In the genomic region with DNA sequence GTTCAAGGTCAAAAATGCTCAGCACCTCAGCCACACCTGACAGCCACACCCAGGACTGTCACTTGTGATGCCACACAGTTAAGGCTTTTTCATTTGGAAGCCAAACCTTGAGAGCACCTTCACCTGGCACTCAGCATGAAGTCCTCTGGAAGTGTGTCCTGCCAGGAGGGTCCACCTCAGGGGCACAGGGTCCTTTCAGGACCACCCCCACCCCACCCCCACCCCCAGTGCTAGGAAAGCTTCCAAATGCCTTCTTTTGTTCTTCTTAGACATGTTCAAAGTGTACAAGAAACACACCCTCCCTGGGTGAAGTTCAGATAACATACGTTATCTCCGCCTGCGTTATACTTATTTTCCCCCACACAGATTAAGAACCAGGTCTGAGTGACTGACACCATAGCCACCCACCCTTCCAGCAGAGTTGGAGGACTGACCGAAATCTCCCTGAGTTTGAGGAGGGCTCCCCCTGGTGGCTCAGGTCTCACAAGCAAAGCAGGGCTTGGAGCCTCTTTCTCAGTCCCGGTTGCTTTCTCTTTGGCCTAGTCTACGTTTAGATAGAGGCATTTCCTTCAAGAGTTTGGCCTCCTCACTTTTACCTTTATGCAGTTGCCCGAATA, we compare ENCODE assay signal across 8 mouse cellular contexts. TPM values are rescaled to one million over a fixed set of nuclear protein-coding genes. Genes with fewer than 3 reads are reported as not detected.
DNase-seq lines count a peak whose midpoint lies in the region; ATAC-seq and TF ChIP-seq lines count a peak whose summit lies in the region.

No protein-coding gene starts in this region.

- no peak overlapping the region for H3K9ac ChIP-seq in ES-E14 (ENCODE audit: insufficient read depth, low read depth, low read length, poor library complexity, severe bottlenecking)
- no peak overlapping the region for H3K9ac ChIP-seq in forebrain, embryonic 16.5 days (replicated peaks; ENCODE audit: low read depth, low read length)

- no peaks in the 10 kb centered on the region for H3K36me3 ChIP-seq in ES-E14 (ENCODE audit: control insufficient read depth, insufficient read depth, low read length, poor library complexity, severe bottlenecking)
- H3K36me3 ChIP-seq in forebrain, embryonic 16.5 days (ENCODE audit: control insufficient read depth, insufficient read depth), result no peaks in the 10 kb centered on the region

- H3K27ac ChIP-seq in ES-E14 (ENCODE audit: insufficient read depth, low read depth, low read length, poor library complexity, severe bottlenecking), result no peak overlapping the region
- H3K27ac ChIP-seq in forebrain, embryonic 16.5 days (ENCODE audit: low read length), result no peak overlapping the region

- WGBS in forebrain, embryonic 16.5 days, result 8% methylated on average over 7 of the region's 7 CpGs
- WGBS in lung, adult 2 months, result 2% methylated on average over 7 of the region's 7 CpGs

- TF ChIP-seq CTCF in lung, adult 2 months (IDR thresholded peaks at IDR 0.05; ENCODE audit: insufficient read depth, low read length), result peak; percentile 93

- peak; percentile 88 for ATAC-seq in forebrain, embryonic 16.5 days
- ATAC-seq in neutrophil, adult 5-6 weeks (ENCODE audit: extremely low read depth, insufficient number of reproducible peaks, low FRiP score, poor library complexity, severe bottlenecking), result peak; percentile 63

- in situ Hi-C loops in ES-E14 (cut with MboI; ENCODE audit: low sequenced_read_pairs in 2 of 2, unreplicated experiment in 2 of 2), result loop anchor here in 1 of 2 experiments (25.0 kb wide), 1 partner anchor 386 kb away; no protein-coding TSS in a partner anchor

- intact Hi-C loops in heart, postnatal 36 days (cut with DNase I), result loop anchor here (1.0 to 5.0 kb wide), 3 partner anchors 31 to 235 kb away; partner anchors contain the start of gene Slc39a13

- no peak for TF ChIP-seq POLR2A in lung, adult 2 months (IDR thresholded peaks at IDR 0.05; ENCODE audit: borderline replicate concordance, extremely low read depth, low read depth, low read length)

- no peaks in the 10 kb centered on the region for H3K9me3 ChIP-seq in ES-E14 (ENCODE audit: control insufficient read depth, insufficient read depth, low read depth, low read length)
- no peaks in the 10 kb centered on the region for H3K9me3 ChIP-seq in forebrain, embryonic 16.5 days (ENCODE audit: control insufficient read depth, low read length)

- no peaks in the 10 kb centered on the region for H3K27me3 ChIP-seq in forebrain, embryonic 16.5 days (replicated peaks; ENCODE audit: control insufficient read depth, insufficient read depth, low read length)

- peak; percentile 91 for DNase-seq in ES-E14 (ENCODE audit: low read depth, low spot score)
- peak; percentile 81 for DNase-seq in cerebellum, adult 11-12 months
- peak; percentile 89 to 95 for DNase-seq in heart, postnatal 36 days
- DNase-seq in layer of hippocampus, adult 18-20 months (ENCODE audit: low spot score in 2 of 2), result peak; percentile 77 to 94
- peak; percentile 88 for DNase-seq in lung, adult 2 months
- DNase-seq in testis, postnatal 14 days (ENCODE audit: low spot score), result peak; percentile 75

- peaks cover 0 to 5% of the 10 kb centered on the region in 2 experiments; a peak in 2 of 4 replicates for H3K4me1 ChIP-seq in ES-E14 (ENCODE audit: control insufficient read depth in 2 of 2, insufficient read depth in 2 of 2, low read length in 2 of 2, poor library complexity in 1 of 2)
- H3K4me1 ChIP-seq in forebrain, embryonic 16.5 days (replicated peaks; ENCODE audit: control insufficient read depth, insufficient read depth, low read length), result no peaks in the 10 kb centered on the region
- peaks cover 3% of the 10 kb centered on the region; the same call in 1 of the 2 replicates for H3K4me1 ChIP-seq in lung, adult 2 months (ENCODE audit: control insufficient read depth, insufficient read depth, low read length)

- H3K4me2 ChIP-seq in forebrain, embryonic 16.5 days (ENCODE audit: low read length), result no peak overlapping the region

- no peak overlapping the region for H3K4me3 ChIP-seq in ES-E14 (ENCODE audit: insufficient read depth in 1 of 2, low read depth in 1 of 2, low read length in 2 of 2, poor library complexity in 1 of 2, severe bottlenecking in 1 of 2)
- no peak overlapping the region for H3K4me3 ChIP-seq in forebrain, embryonic 16.5 days (replicated peaks; ENCODE audit: low read length)
- no peak overlapping the region for H3K4me3 ChIP-seq in lung, adult 2 months (replicated peaks; ENCODE audit: extremely low read depth, low read depth, low read length)

TF ChIP-seq in ES-E14, 5 proteins besides CTCF, POLR2A, EP300 and RAD21:
- no peak for TF ChIP-seq HCFC1 (IDR thresholded peaks at IDR 0.05; ENCODE audit: borderline replicate concordance, insufficient read depth, low read length)
- TF ChIP-seq ZC3H11A (IDR thresholded peaks at IDR 0.05; ENCODE audit: borderline replicate concordance, low read depth, low read length), result peak; percentile 88

RNA-seq across cellular contexts. Expression of gene Mybpc3, which starts 16.7 kb away (rescaled TPM):
- 0.62 and 0.90 TPM in 2 replicates for total RNA-seq in ES-E14 (2012; rRNA removed)
- not detected in 2 replicates for polyA plus RNA-seq in forebrain, embryonic 16.5 days (2015; fragmentation: Nextera tagmentation; extraction: Ambion mirVana)
- total RNA-seq in heart, postnatal 36 days (2021), result 1,000 to 10,000 TPM; 1,434 to 1,723 TPM
- under 1 TPM; 0.12 to 0.18 TPM for total RNA-seq in layer of hippocampus, adult 18-20 months (2021)
- polyA plus RNA-seq in lung, adult 2 months (2012; rRNA removed), result 7.0 and 11.2 TPM in 2 replicates
- 1.3 and 2.1 TPM in 2 replicates for total RNA-seq in neutrophil, adult 5-6 weeks (2017)

RNA-seq across cellular contexts. Expression of gene Spi1, which starts 19.0 kb away (rescaled TPM):
- 0.31 and 0.32 TPM in 2 replicates for total RNA-seq in ES-E14 (2012; rRNA removed)
- 1.7 and 1.9 TPM in 2 replicates for polyA plus RNA-seq in forebrain, embryonic 16.5 days (2015; fragmentation: Nextera tagmentation; extraction: Ambion mirVana)
- 1 to 10 TPM; 4.2 to 6.2 TPM for total RNA-seq in heart, postnatal 36 days (2021)
- total RNA-seq in layer of hippocampus, adult 18-20 months (2021), result 1 to 10 TPM; 2.8 to 4.0 TPM
- 65.7 and 70.7 TPM in 2 replicates for polyA plus RNA-seq in lung, adult 2 months (2012; rRNA removed)
- total RNA-seq in neutrophil, adult 5-6 weeks (2017), result 388 and 389 TPM in 2 replicates

RNA-seq across cellular contexts. Expression of gene Slc39a13, which starts 31.0 kb away (rescaled TPM):
- total RNA-seq in ES-E14 (2012; rRNA removed), result 18.3 and 20.1 TPM in 2 replicates
- polyA plus RNA-seq in forebrain, embryonic 16.5 days (2015; fragmentation: Nextera tagmentation; extraction: Ambion mirVana), result 23.1 and 33.3 TPM in 2 replicates
- 10 to 100 TPM; 21.7 to 24.2 TPM for total RNA-seq in heart, postnatal 36 days (2021)
- 10 to 100 TPM; 26.2 to 32.7 TPM for total RNA-seq in layer of hippocampus, adult 18-20 months (2021)
- 88.2 and 101 TPM in 2 replicates for polyA plus RNA-seq in lung, adult 2 months (2012; rRNA removed)
- total RNA-seq in neutrophil, adult 5-6 weeks (2017), result 17.0 and 20.4 TPM in 2 replicates

RNA-seq across cellular contexts. Expression of gene Psmc3, which starts 47.4 kb away (rescaled TPM):
- total RNA-seq in ES-E14 (2012; rRNA removed), result 226 and 262 TPM in 2 replicates
- polyA plus RNA-seq in forebrain, embryonic 16.5 days (2015; fragmentation: Nextera tagmentation; extraction: Ambion mirVana), result 236 and 238 TPM in 2 replicates
- total RNA-seq in heart, postnatal 36 days (2021), result 100 to 1,000 TPM; 211 to 237 TPM
- 100 to 1,000 TPM; 199 to 219 TPM for total RNA-seq in layer of hippocampus, adult 18-20 months (2021)
- 51.7 and 76.9 TPM in 2 replicates for polyA plus RNA-seq in lung, adult 2 months (2012; rRNA removed)
- 132 and 144 TPM in 2 replicates for total RNA-seq in neutrophil, adult 5-6 weeks (2017)

Comparison
In these comparisons a context has a peak if more than half of its experiments do, and no peak if none do; other contexts are left out.
1. RNA of gene Mybpc3, which starts 16.7 kb away (total RNA-seq): 1,434 to 1,723 TPM in heart, postnatal 36 days; 1.3 to 2.1 TPM in neutrophil, adult 5-6 weeks, 0.62 to 0.90 TPM in ES-E14 and 0.12 to 0.18 TPM in layer of hippocampus, adult 18-20 months; every median in the first group is over 100 times any median in the second.
2. RNA of gene Spi1, which starts 19.0 kb away (total RNA-seq): 388 to 389 TPM in neutrophil, adult 5-6 weeks; 4.2 to 6.2 TPM in heart, postnatal 36 days, 2.8 to 4.0 TPM in layer of hippocampus, adult 18-20 months and 0.31 to 0.32 TPM in ES-E14; every median in the first group is over 10 times any median in the second.
3. Peak in every context shown above with its lines, with median percentiles within 50 percentile points of each other: DNase-seq.